Mouse (Mus musculus) bone marrow, adult 2 months (tissue): ENCODE measurements around the gene Apex1.

Source experiments
- CTCF ChIP-seq: fragments of 200-500 bp; IDR thresholded peaks from 2 replicates; pipeline ENCODE4 v1.5.1; 2011; ENCODE audit warnings: low read length, control low read depth; ENCODE audit not compliant: control insufficient read depth, insufficient read depth
- POLR2A ChIP-seq: fragments of 200-500 bp; IDR thresholded peaks from 2 replicates; pipeline ENCODE4 v1.6.1; 2011; ENCODE audit warnings: low read depth, mild to moderate bottlenecking, control low read depth, low read length, borderline replicate concordance; ENCODE audit not compliant: control insufficient read depth

DNA sequence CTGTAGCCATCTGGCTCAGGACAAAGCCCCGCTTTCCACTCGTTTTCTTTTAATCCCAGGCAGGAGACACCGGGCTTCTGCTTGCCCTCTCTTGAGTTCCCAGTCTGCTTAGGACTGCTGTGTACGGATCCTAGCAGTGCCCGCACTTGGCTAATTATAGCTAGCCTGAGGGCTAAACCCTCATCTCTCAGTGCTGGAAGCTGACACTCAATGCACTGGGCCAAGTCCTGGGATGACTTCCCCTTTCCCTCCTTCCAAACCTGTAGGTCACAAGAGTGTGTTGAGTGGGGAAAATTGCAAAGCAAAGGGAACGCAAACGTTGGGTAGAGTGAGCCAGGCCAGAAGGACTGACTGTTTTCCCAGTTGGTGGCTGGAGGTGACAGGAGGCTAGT, 27.4 kb upstream of the Apex1 start, which contains the start of gene Klhl33:
- TF ChIP-seq CTCF: no peak
- TF ChIP-seq POLR2A: no peak
